Mouse (Mus musculus): ENCODE measurements around the gene Mtif2.

DNA sequence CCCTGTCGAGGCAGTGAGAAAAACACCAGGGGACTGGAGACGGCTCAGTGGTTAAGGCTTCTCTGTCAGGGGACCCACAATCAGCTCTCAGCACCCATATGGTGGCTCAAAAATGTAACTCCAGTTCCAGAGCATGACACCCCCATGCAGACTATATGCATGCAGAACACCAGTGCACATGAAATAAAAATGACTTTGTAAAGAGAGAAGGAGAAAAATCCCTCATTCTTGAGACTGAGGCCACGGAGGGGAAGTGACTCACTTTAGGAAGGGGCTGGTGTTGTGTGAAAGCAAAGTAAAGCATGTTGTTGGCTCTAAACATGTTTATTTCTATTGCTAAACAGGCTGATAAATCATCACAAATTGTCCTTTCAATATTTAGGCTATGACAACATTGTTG, 34.8 kb downstream of the Mtif2 start:
- TF ChIP-seq CTCF (IDR thresholded peaks at IDR 0.05; ENCODE audit: low read depth) = no peak
- no peak for TF ChIP-seq EP300 (optimal IDR thresholded peaks at IDR 0.05)
